Mouse (Mus musculus) cerebellum, postnatal 14 days (tissue): Measurements from ENCODE around the gene Med18.
"Not testable (repeated sequence)": the region's sequence is repeated elsewhere in the genome, so short reads cannot be mapped to it uniquely, and the experiment has no call there.

Experiments
- DNase-seq, 2 experiments: peaks; one replicate each; pipeline ENCODE4 v3.0.0; 2021; ENCODE audit warnings: mixed read lengths in 2 of 2

Med18 gene

DNA sequence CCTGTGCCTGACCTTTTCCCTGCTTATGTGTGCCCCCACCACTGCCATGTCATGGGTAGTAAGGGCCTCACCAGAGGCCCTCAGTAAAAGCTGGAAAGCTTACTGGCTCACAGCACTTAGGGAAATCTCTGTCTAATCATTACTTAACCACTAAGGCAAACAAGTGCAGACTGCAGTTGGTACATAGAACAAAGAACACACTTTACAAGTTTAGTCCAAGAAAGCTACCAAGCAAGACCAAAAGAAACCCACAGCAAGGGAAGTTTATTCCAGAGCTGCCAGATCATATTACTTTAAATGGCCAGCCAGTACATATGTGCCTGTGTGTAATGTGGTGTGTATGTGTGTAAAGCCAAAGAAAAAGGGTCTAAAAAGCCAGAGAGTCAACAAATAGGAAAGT lies 47.8 kb downstream of the Med18 start:
- DNase-seq: no peak

DNA sequence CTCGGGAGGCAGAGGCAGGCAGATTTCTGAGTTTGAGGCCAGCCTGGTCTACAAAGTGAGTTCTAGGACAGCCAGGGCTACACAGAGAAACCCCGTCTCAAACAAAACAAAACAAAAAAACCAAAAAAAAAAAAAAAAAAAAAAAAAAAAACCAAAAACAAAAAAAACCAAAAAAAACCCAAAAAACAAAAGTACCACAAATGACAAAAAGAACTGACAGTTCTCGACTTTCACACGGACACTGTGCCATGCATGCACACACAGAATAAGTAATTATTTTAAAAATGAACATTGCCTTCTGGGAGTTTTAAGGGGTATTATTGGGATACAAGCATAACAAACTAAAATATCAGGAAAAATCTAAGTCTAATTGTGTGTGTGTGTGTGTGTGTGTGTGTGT lies 50.5 kb downstream of the Med18 start:
- DNase-seq: not testable (repeated sequence)

DNA sequence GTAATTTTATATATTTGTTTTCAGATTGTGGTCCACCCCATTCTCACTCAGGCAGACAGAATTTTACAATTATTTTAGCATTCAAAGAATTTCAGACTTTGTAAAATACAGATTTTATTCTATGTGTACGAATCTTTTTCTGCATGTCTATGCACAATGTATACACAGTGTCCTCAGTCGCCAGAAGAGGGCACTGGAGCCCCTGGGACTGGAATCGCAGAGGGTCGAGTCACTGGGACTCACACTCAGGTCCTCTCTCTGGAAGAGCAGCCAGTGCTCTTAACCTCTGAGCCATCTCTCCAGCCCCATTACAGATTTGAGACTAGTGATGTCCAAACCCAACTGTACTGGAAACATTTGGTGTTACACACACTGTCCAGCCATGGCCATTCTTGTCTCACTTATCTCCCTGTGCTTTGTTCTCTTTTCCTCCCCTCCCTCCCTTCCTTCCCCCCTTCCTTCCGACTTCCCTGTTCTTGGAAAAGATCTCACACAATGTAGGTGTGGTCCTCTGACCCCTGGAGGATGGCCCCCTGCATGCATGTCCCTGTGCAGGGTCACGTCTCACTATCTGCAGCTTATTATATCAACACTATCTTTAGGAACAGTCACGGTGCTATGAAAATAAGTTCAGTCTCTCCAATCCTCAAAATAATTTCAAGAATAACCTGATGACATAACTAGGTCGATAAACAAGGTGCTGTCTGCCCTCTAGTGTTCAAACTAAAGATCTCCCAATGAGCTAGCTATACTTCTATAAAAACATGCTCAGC lies 52.2 kb downstream of the Med18 start:
- peak; percentile 17 to 18 for DNase-seq

DNA sequence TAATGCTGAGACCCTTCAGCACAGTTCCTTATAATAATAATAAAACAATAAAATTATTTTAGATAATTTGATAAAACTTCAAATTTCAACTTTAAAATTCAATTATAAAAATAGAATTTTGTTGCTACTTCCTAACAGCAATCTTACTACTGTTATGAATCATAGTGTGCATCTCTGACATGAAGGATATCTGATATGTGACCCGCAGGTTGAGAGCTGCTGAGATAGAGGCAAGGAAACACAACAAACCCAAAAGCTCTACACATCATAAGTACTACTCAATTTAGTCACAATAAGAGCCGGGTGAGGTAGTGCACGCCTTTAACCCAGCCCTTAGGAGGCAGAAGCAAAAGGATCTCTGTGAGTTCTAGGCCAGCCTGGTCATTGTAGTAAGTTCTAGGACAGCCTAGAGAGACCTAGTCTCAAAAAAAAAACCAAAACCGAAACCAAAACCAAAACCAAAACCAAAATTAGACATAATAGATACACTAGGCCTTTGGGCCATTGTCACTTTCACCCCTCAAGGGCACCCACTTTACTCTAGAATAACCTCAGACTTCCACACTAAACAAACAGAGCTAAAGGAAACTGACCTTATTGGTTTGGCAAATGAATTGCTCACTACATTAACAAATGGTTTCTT lies 54.0 kb downstream of the Med18 start:
- DNase-seq: no peak
